Mouse (Mus musculus) ovary, postnatal 10 days (tissue): ENCODE measurements around the gene Trap1.
A peak's percentile ranks its signal among the peaks of the same experiment; 100 is the strongest.
"Not testable (repeated sequence)": the region's sequence is repeated elsewhere in the genome, so short reads cannot be mapped to it uniquely, and the experiment has no call there.

ENCODE experiments used
- DNase-seq: peaks from one replicate; pipeline ENCODE4 v3.0.0; 2022; ENCODE audit warnings: low spot score

The Trap1 gene

DNA sequence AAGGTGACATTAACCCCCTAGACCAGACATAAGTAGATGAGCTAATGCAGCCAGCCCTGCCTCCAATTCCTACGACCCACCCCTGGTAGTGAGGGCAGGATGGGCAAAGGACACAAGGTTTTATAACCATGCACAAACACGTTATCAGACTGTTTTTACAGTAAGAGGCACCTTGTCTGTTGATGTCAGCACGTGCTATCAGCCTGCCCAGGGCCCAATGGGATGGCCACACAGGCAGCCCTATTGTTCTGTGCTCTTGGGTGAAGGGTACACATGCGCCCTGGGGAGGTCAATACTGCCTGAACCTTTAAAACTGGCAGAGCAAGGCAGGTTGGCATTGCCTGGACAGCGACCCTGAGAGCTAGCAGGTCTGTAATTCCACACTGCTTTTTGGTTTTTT is 40.8 kb downstream of the Trap1 start, which contains the start of gene Dnase1:
TSS of gene Dnase1 (plus strand) at position 136 of the 400 bp plus-strand sequence.
- no peak for DNase-seq

DNA sequence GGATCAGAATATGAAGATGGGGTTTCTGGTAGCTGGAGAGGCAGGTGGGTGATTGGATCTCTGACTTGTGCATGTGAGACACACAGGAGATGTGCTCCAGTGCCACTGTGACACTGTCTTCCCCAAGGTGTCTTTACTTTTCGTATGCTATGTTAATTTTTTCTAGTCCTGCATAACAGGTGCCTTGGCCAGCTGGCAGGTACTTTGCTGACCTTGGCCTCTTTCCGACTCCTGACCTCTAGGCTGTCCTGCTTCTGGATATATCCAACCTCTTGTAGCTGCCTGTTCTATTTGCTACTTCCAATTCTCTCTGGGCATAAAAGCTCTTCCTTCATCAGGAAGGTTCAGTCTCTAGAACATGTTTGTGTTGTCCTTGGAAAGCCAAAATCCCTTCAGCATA is 42.1 kb downstream of the Trap1 start:
- no peak for DNase-seq

DNA sequence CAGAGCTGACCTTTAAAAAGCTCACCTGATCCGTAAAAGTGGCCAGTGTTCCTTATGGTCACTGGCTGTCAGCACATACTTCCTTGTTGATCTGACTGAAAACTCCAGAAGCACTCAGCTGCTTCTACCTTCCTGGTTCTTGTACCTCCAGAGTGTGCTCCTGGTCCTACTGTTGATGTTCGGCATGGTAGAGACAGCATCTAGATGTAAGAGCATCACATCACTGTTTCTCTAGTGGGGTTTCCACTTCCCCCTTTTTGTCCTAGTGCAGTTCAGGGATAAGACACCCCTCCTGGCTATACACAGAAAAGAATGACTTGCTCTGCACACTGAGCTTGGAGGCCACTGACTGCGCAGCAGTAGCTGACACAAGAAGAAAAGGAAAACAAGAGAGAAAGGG is 43.2 kb downstream of the Trap1 start:
- DNase-seq, result no peak

DNA sequence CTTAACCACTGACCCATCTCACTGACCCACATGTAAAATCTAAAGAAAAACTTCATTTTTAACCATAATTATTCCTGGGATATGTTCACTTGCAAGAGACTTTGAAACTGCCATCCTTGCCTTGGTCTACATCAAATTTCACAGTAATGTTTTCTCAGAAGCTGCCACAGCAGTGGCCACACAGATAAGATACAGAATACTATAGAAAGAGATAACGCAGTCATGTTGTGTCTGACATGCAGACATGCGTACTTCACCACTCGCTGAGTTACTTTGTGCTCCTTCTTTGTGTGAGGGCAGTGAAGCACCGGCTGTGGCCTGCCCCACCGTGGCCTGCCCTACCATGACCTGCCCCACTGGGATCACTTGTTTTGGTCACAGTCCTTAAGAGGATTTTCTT is 43.7 kb downstream of the Trap1 start:
- no peak for DNase-seq

DNA sequence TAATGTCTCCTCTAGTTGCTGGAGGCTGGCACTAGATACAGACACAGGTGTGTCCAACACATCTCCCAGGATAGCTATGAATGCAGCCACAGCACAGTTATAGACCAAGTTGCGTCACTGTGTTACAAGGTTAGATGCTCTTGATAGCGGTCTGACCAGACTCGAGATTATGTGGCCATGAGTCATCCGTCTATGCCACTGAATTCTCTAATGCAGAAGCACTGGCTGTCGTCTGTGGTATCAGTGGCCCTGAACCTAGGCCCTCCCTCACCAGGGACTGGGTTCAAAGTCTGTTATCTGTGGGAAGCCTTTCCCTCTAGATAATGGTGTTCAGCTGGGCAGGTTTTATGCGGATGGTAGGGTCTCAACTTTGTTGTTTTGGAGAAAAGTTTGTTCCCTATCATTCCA is 45.3 kb downstream of the Trap1 start:
- no peak for DNase-seq

DNA sequence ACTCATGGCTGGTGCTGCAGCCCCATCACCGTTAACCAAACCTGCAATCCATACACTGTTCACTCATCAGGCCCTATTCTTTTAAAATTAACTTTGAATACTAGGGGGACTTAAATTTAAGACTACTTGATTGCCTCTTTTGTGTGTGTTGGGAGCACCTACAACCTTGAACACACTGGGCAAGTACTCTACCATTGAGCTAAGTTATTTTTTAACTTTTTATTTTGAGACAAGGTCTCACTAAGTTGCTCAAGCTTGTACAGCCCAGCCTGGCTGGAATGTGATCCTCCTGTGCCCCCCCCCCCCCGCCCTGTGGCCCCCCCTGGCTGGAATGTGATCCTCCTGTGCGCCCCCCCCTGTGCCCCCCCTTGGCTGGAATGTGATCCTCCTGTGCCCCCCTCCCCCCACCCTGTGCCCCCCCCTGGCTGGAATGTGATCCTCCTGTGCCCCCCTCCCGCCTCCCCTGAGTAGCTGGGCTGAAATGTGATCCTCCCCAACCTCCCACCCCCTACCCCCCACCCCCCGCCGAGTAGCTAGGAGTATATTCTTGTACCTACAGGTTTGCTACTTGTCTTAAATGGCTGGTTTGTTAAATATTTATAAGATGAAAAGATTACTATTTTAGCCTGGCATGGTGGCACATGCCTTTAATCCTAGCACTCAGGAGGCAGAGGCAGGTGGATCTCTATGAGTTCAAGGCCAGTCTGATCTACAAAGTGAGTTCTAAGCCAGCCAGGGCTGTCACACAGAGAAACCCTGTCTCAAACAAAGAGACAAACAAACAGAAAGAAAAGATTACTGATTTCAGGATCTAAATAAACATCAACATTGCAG is 46.0 kb downstream of the Trap1 start:
- no peak for DNase-seq

DNA sequence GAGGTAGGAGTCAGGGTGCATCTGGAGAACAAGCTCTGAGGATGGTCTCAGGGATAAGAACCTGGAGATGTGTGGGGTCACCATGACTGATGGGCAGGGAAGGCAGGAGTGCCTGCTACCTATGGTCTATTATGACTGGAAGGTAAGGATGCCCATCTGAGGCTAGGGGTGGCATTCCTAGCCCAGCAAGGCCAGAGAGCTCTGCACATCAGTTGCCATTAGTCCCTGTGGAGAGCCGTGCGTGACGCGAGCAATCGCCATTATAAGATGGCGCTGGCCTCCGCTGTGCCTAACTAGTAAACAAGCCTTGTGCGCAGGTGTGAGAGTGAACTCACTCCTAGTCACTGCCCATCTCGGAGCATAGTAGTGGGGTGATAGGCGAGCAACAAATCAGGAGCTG is 47.1 kb downstream of the Trap1 start:
- DNase-seq, result no peak

DNA sequence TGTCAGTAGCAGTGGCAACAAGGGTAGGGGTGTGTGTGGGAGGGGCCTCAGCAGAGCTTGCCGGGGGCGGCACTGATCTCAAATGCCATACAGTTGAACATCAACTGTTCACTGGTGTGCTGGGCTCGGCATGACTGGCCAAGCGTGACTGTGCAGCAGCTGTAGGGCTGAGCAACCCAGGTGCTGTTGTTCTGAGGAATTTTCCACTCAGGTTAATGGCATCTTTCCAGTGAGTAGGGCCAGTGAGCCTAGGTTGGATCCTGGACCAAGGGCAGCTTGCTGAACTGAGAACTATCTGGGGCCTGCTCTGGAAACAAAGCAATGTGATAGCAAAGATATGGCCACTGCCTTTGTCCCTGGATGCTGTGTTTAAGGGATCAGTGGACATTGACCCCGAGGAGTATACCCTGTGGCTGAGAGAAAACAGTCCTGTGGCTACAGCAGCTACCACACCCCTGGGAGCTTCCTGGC is 48.2 kb downstream of the Trap1 start:
- DNase-seq, result no peak

DNA sequence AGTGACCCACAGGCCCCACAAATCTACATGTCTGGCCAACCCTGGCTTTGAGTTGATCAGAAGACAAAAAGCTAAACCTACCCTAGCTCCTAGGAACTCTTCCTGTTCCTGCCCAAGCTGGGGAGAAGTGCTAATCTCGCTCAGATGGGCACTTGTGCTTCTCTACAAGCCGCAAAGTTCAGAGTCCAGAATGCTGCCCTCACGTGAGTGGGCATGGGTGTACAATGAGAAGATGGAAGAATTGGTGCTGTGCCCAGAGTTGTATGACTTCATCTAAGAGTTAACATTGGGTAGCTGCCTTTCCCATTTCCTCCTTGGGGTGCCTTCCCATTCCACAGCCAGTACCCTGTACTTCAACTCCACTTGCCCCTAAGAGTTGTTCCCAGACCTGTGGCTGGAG is 50.4 kb downstream of the Trap1 start:
- DNase-seq, result no peak

DNA sequence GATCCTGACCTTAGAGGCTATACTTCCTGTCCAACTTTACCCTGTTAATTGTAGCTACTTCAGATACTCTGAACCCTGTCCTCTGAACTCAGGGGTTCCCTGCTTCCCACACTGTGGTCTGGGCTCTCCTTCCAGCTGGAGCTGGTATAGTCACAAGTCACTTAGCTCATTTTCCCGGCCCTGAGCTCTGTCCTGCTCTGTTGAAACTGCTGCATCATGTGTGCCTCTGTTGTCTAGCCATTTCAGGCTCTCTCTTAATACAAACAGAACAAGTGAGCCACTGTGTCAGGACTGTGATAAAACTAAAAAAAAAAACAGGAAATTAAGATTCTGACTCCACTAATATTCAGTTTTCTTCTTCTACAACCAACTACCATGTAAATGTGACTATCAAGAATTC is 51.0 kb downstream of the Trap1 start:
- no peak for DNase-seq

DNA sequence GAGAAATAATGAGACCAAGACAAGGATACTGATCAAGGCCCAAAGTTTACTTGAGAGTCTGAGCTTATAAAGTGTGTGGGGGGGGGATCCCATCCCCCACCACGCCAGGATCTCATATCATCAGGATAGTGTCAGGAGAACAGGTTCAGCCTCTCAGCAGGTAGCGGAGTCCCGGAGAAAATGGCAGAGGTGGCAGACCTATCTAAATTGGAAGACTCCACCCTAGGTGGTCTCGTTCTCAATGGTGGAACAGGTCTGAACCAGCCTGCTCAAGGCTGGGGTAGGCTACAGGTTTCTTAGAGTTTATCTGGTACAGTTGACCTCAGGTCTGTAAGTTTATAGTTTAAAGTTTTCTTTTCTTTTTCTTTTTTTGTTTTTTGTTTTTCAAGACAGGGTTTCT is 54.9 kb downstream of the Trap1 start:
- no peak for DNase-seq

DNA sequence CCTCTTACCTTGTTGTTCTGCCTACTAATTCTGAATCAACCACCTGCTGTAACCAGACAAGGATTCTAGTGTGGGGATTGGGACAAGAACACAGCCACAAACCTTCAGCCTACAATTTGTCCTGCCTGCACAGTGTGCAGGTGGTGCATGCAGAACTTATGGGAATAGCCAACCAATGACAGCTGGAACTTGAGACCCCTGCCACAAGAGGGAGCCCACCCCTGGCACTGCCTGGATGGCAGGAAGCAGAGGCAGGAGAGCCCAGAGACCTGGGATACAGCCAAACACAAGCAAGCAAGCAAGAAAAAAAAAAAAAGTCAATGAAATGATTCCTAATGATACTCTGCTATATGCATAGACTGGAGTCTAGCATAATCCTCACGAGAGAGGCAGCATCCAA is 56.4 kb downstream of the Trap1 start:
- no peak for DNase-seq

DNA sequence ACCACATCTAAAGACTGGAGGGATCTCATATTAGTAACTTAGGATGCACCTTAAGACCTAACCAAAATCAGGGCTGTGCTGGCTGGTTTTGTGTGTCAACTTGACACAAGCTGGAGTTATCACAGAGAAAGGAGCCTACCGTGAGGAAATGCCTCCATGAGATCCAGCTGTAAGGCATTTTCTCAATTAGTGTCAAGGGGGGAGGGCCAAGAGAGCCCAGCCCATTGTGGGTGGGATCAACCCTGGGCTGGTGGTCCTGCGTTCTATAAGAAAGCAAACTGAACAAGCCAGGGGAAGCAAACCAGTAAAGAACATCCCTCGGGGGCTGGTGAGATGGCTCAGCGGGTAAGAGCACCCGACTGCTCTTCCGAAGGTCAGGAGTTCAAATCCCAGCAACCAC is 60.2 kb downstream of the Trap1 start:
- not testable (repeated sequence) for DNase-seq

DNA sequence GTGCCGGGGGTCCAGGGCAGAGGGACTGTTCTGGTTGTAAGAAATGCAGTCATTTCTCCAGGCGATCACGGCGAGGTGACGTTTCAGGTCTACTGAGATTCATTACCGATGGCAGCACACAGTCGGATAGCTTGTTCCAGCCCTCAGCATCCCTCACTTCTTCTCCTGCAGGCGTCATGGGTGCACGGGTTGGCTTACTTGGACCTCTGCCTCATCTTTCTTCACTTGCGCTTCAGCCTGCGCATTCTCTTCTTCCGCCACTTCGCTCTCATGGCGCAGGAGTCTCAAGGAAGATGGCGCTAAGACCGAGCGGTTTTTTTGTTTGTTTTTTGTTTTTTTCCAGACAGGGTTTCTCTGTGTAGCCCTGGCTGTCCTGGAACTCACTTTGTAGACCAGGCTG is 60.8 kb downstream of the Trap1 start:
- not testable (repeated sequence) for DNase-seq

DNA sequence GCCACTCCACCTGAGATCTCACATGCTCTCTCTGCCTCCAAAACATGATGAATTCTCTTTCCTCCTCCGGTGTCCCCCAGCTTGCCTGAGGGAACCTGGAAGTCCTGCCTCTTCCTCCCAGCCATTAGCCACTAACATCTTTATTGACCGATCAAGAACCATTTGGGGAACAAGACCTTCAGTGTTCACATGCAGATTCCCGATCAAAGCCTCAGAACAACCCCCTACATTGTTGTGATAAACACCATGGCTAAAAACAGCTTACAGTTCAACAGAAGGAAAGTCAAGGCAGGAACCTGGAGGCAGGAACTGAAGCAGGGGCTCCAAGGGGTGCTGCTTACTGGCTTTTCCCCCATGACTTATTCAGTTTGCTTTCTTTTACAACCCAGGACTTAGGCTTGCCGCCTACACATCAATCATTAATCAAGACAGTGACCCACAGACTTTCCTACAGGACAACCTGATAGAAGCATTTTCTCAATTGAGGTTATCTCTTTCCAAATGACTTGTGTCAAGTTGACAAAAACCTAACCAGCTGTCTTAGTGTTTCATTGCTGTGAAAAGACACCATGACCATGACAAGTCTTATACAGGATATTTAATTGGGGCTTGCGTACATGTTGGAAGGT is 63.5 kb downstream of the Trap1 start:
- no peak for DNase-seq

DNA sequence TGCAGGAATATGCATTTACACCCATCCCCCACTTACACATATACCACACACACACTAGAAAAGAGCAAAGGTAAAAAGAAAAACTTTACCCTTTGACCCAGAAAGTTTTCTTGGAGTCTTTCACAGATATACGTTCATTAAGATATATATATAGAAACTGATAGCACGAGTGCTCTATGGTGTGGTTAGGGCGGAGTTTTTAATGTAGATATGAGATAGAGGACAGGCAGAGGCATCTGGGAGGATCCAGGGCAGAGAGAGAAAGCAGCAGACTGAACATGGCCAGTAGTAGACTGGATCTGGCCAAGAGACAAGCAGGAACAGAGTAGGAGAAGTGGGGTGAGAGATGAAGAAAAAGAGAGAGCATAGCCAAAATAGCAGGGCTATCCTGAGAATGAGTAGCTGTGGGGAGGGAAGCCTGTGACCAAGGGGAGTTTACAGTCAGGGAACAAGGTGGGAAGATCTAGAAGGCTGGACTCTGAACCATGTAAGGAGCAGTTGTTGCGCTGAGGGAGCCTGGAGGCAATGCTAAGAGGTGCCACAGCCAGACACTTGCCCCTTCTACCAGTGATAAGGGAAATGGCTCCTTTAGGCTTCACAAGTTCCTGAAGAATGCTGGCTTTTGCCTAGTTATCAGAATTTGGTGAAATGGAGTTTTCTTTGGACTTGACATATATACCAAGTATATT is 64.6 kb downstream of the Trap1 start:
- no peak for DNase-seq

DNA sequence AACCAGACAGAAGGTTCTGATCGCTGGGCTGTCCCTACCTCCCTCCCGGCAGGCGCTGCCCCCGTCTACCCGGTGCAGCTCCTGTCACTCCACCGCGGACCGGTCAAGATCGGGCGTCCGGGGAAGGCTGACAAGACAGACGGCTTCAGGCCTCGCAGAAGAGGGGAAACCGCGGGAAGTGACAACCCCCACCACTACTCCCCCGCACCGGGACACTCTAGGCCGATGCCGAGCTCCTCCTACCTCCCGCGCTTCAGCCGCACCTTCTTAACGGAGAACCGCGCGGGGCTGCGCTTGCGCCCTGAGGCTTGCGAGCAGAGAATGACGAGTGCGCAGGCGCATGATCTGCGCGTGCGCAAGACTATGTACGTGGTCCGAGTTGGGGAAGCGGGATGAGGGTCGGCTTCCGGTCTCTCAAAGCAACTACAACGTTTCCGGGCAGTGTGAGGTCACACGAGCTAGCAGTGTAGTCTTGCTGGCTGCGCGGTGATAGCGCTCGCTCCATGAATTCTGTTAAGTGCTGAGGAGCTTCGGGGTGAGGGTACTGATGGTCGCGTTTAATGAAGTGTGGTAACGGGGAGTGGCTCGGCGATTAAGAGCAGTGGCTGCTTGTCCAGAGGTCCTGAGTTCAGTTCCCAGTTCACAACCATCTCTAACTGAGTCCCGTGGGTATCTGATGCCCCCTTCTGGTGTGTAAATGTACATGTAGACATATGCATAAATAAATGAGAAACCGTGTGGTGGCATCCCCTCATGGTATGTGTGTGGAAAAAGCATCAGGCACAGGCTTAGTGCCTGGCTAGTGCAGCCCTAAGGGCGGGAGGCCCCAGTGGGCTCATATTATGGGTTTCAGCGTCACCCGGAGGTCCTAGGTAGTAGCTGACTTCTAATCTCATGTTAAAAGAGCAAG is 73.9 kb downstream of the Trap1 start, which contains the start of gene Slx4:
TSS of gene Slx4 (minus strand) at position 282 of the 910 bp plus-strand sequence.
- DNase-seq, result peak; percentile 83
